Mouse (Mus musculus) small intestine, adult 2 months (tissue): ENCODE results near the gene Slc7a5.

Source experiments
- CTCF ChIP-seq: fragments of 200-500 bp; IDR thresholded peaks from 2 replicates; pipeline ENCODE4 v1.5.1; 2012; ENCODE audit warnings: low read depth, mild to moderate bottlenecking, control low read depth, inconsistent platforms, low read length, moderate library complexity, mixed read lengths; ENCODE audit not compliant: insufficient replicate concordance, insufficient read length; ENCODE audit errors: extremely low read depth
- POLR2A ChIP-seq: fragments of 200-500 bp; IDR thresholded peaks from 2 replicates; pipeline ENCODE4 v1.6.1; 2012; ENCODE audit warnings: low read depth, mild to moderate bottlenecking, control low read depth, inconsistent platforms, low read length, moderate library complexity

GRCm38 (mm10) chr8:121850018-121850417 lies 57.5 kb downstream of the Slc7a5 start:
- no peak for TF ChIP-seq POLR2A
- peak; percentile 93 for TF ChIP-seq CTCF
